Mouse (Mus musculus): ENCODE measurements around the gene Hist1h2be.

DNA sequence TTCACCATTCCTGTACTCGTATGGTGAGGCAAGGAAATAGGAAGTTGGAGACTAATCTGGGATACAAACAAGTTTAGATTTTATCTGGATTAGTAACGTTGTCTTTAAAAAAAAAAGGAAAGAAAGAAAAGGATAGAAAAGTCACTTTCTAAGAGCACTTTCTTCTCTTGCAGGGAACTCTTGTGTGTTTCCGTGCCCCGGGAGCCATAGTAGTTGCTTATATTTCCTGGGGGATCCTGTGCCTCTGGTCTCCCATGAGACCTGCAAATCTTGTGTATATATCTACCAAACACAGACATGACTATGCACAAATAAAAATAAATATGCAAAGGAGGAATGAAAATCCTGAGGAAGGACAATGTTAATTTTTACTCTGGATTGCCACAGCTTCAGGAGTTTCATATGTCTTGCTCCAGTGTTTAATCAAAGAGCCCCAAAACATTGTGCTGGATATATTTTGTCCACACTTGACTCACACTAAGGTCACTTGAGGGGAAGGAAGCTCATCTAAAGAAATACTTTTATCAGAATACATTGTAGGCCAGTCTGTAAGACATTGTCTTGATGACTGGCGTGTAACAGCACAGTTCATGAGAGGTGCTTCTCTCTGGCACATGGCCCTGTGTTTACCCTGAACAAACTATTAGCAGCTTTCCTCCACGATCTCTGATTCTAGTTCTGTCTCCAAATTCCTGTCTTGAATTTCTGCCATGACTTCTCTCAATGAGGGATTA is 43.9 kb downstream of the Hist1h2be start:
- TF ChIP-seq POLR2A (IDR thresholded peaks at IDR 0.05; ENCODE audit: extremely low read depth, insufficient read depth, low read length) = no peak
- no peak for TF ChIP-seq CTCF (IDR thresholded peaks at IDR 0.05; ENCODE audit: low read depth, low read length)

Data from liver, adult 2 months (tissue).